Mouse (Mus musculus): ENCODE results near the gene Pcdh9. TPM values are rescaled to one million over a fixed set of nuclear protein-coding genes. Genes with fewer than 3 reads are reported as not detected.

The Pcdh9 gene
- total RNA-seq, 2 experiments from 2014 or later, result not detected

DNA sequence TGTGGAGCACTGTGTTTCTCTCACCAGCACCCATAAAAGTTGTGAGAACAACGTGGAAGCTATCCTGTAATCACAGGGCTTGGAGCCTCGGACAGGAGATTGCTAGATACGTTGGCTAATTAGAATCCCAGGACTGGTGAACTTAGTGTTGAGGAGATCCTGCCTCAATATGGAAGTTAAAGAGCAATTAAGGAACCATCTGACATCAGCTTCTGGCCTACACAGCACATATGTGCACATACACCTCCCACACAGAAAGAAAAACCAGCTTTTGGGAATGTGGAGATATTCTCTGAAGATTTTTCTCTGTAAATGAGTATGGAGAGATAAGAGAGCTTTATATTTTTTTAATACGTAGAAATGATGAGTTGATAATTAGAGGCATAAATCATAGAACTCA lies 71.6 kb downstream of the Pcdh9 start:
- ATAC-seq (replicated peaks; ENCODE audit: low FRiP score, poor library complexity, severe bottlenecking), result no peak

DNA sequence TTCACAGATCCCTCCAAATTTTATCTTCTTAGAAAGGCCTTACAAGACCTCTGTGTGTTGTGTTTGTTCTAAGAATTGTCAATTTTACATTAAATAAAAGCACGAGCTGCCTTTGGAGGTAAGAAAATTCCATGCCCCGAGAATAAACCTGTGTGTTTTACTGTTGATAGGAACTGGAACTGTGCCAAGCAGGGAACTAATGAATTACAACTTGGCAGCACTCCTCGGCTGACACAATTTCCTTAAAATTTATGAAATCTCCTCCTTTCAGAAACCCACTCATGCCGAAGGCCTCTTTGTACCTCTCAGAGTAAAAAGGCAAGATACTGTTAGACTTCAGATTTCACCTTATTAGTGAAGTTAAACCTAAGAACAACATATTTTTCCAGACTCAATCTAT lies 72.9 kb downstream of the Pcdh9 start:
- no peak for ATAC-seq (replicated peaks; ENCODE audit: low FRiP score, poor library complexity, severe bottlenecking)

DNA sequence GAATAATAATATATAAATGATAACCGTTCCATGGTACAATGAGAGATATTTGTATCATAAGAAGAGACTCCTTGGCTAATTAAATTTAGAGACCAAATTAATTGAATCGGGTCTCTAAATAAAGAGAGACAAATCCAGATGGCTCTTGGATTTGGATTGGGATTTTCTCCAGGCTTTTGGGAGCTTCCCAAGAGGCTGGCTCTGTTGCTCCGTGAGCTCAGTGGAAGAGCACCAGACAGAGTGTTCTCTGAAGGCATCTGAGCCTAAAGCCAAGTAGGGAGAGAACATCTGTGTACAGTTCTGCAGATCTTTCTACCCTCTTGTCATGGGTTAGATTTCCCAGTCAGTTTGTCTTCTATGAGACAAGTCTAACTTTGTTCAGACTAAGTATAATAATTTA lies 95.9 kb downstream of the Pcdh9 start:
- no peak for ATAC-seq (replicated peaks; ENCODE audit: low FRiP score, poor library complexity, severe bottlenecking)

DNA sequence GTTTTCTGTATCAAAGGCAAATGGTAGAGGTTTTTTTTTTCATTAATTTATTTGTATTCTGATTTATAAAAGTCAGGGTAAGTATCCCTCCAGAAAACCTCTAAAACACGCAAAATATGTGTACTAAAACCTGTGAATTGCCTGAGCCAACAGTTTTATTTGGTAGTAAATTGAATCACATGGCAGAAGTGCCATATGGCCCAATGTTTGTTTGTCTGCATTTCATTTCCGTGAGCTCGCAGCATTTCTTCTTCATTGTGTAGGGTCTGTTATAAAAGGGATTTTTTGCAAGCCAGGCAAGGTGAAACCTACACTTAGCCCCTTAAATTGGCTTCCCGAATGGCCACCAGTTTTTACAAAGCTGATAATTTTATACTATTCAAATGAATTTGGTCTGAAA lies 104.2 kb downstream of the Pcdh9 start:
- no peak for ATAC-seq (replicated peaks; ENCODE audit: low FRiP score, poor library complexity, severe bottlenecking)

DNA sequence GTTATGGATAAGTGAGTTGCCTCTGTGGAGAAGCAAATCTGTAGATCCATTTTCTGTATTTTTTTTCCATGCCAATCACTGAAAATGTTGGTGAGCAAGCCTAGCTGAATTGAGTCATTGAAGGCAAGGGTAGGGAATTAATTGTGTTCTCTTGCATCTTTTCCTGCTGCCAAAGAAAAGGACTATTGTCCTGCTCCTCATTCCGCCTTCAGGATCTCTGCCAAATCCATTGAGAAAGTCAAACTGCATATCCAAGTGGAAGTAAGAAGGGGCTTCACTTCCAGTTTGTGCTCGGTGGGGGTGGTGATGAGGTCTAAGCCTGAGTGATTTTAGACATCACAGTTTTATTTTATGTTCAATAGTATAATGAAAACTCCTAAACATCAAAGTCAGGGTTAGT lies 105.4 kb downstream of the Pcdh9 start:
- no peak for ATAC-seq (replicated peaks; ENCODE audit: low FRiP score, poor library complexity, severe bottlenecking)

DNA sequence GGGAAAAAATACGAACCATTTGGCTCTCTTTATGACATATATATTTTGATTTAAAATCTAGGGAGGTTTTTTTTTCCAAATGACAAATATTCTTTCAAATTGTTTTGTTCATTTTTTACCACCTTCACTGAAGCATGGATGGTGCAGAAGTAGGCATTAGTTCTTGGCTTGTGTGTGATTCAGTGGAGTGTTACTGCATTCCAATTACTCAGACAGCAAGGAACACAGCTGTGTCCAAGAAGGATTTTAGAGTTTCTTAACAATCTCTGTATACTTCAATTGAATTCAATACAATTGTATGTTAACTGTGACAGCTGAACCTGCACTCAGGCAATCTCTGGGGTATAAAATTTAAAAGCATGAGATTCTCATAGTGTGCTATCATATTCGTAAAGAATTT lies 127.6 kb downstream of the Pcdh9 start:
- ATAC-seq (replicated peaks; ENCODE audit: low FRiP score, poor library complexity, severe bottlenecking), result no peak

DNA sequence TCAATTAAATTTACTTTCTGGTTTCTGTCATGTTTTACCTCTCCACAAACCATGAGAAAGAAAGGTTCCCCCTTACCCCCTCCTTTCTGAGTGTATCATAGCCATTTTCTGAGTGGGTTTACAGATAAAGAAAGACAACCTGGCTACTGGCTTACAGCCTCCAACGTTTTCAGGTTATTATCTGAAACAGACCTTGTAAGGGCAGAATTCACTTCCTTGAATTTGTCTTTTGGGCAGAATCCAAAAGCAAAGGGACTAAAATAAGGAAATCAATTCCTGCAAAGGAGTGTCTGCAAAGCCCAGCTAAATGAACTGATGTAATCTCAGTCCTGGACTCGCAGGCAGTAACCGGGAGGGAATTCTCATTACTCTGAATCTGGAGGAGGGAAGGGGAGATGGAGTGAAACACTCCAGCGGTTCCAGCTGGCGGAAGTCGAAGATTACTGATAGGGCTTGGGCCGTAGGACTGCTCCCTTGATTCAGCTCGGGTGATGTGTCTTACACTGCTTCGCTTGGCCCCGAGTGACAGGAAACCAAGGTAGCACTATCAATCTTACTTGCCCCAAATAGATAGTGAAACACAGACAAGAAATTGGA lies 156.3 kb downstream of the Pcdh9 start:
- ATAC-seq (replicated peaks; ENCODE audit: low FRiP score, poor library complexity, severe bottlenecking), result no peak

DNA sequence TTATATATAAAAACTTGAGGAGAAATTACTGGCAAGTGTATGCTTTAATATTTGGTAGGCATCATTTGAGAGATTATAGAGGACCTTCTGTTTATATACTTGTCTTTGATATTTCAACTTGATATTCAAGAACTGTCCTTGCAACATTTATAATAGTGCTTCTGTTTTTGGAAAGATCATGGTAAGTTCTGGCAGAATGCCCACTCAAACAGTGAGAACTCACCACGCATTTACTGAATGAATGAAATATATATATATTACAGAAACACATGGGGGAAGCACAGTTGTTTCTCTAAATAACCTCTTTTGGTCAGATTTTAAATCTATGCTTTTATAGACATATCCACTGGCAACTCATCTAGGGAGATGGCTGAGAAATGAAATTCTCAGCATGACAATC lies 164.7 kb downstream of the Pcdh9 start:
- ATAC-seq (replicated peaks; ENCODE audit: low FRiP score, poor library complexity, severe bottlenecking), result no peak

DNA sequence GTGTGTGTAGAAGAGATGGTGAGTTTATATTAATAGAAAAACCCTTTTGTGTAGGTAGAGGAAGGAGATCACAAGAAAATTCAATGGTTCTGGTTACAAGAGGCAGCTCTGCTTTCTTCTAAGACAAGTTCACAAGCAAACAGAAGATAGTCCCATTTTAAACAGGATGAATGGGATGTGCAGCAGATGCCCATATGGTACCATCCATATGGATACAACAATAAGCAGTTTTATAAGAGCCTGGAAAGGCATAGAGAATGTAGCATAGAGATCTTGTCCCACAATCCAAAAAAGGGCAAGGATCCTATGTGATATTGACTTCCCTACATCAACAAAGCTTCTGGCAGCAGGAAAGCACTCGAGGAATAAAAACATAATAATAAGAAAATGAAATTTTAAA lies 171.3 kb downstream of the Pcdh9 start:
- no peak for ATAC-seq (replicated peaks; ENCODE audit: low FRiP score, poor library complexity, severe bottlenecking)

DNA sequence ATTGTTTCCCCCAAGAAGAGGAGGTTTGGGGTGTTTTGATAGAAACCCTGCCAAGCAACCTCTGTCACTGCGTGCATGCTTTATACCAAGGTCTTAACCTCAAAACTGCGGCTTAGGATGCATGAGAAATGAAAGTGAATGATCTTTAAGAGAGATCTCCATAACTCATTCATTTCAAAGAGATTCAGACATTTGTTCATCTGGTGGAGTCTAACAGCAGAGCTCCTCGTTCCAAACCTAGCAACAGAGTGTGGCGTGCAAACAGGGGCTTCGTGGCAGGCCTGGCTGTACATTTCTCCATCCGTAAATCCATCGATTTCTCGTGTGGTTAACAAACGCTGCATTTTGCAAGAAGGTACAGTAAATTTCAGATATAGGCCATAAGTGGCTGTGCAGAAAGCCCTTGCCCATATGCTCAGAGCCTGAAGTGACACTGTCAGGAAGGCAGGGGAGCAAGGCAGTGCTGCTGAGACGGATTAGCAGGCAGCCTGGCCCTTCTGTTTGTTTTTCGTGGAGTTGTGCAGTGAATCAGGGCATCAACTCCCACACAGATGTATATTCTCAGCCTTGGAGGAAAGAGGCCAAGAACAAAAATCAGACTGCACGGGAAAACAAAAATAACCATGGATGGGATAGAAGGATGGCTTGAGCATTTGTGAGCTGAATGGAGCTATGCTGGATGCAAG lies 177.1 kb downstream of the Pcdh9 start:
- no peak for ATAC-seq (replicated peaks; ENCODE audit: low FRiP score, poor library complexity, severe bottlenecking)

DNA sequence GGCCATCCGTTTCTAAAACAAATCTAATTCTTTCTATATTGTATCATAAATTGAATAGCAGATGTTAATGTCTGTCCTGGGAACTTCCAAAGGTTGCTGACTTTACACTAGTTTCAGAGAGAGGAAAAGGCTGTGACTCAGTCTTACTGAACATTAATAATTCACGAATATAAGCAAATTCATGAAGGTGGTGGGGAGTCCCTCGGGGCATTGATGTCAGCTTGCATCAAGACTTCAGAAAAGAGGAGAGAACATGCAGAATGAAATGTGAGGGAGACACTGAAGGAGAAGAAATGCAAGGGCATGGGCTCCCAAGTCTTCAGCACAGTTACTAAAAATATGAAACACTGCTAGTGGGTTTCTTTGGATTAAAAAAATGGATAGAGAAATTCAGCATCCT lies 181.8 kb downstream of the Pcdh9 start:
- no peak for ATAC-seq (replicated peaks; ENCODE audit: low FRiP score, poor library complexity, severe bottlenecking)

DNA sequence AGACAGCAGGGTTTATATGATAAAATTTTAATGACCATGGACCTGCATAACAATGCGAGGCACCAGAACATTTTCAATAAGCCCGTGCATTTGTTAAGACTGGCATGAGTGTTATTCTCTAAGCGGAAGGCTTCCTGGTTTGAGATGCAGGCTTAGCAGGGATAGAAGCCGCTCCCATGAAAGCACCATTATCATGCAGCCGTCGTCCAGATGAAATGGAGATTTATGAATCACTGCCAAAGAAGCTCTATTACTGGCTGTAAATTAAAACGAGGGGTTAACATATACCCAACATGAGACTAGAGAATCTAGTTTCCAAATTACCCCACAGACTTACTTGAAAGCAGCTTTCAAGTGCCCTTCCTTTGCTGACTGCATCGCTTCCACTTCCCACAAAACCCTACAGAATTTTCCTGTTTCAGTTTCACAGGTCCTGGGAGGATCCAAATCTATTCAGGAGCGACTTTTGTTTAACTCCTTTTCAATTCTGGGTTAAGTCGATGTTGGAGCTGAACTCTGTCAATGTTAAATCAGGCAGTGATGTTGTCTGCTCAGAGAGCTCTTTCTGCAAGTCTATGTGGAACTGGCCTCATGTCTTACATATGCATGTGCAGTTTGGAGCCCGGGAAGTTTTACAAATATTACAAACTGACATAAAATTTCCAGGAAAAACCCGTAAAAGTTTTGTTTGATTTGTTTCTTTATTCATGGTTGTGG lies 188.9 kb downstream of the Pcdh9 start:
- no peak for ATAC-seq (replicated peaks; ENCODE audit: low FRiP score, poor library complexity, severe bottlenecking)

DNA sequence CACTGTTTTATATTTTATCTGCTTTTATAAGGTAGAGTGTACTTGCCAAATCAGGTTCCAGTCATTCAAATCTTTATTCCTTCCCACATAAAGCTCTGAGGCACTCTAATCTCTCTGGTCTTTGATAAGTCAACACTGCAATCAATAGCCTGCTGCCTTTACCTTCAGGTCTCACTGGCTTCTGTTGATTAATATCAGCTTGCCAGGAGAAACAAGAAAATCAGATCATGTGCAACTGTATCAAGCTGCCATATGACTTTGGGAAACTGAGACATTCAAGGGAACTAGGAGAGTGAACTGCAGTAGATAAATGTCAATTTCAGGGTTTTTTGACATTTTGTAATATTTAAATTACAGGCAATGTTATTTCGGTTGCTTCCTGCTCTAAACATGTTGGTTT lies 189.6 kb downstream of the Pcdh9 start:
- no peak for ATAC-seq (replicated peaks; ENCODE audit: low FRiP score, poor library complexity, severe bottlenecking)

DNA sequence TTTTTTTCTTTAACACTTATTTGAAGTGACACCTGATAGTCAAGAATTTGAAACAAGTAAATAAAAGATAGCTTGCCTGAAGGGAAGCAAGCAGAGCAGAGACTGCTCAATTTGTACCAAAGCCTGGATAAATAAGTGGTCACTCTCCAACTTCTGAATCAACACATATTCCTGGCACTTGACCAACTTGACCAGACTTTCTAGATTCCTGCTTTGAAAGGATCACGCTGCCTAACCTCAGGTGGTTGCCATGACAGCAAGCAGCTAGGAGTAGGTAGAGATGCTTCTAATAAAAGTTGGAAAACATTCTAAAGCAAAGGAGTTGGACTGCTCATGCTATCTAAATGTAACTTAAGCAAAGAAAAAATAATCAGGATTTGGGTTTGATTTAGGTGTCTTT lies 205.8 kb downstream of the Pcdh9 start:
- ATAC-seq (replicated peaks; ENCODE audit: low FRiP score, poor library complexity, severe bottlenecking), result no peak

DNA sequence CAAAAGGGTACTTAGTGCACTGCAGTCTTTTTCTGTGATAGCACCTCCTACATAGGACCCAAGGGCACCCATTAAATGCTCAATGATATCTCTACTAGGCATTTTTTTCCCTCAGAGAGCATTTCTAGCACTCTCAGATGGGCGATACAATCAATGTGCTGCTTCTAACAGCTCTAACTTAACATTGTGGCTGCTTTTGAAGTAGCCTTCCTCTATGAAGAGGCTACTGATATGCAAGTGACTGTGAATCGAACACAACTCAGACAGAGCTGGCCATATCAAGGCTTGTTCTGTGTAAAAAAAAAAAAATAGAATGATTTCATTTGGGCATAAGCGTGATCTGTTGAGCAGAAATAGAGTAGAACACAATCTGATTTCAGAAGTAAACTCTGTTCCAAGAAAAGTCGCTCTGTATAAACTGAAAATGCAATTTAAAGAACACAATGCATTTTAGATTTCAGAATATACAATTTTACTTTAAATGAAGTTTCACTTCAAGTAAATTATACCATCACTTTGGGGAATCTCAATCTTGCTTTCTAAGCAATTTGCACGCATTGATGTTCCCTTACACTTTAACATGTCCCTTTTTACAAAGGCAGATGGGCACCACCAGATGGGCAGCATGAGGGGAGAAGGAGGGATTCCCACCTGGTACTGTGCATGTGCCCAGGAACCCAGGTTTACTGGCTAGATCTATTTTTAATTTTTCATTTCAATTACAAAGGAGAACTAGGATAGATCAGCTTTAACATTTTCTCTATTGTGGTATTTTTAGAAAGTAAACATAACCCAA lies 215.0 kb downstream of the Pcdh9 start:
- no peak for ATAC-seq (replicated peaks; ENCODE audit: low FRiP score, poor library complexity, severe bottlenecking)

DNA sequence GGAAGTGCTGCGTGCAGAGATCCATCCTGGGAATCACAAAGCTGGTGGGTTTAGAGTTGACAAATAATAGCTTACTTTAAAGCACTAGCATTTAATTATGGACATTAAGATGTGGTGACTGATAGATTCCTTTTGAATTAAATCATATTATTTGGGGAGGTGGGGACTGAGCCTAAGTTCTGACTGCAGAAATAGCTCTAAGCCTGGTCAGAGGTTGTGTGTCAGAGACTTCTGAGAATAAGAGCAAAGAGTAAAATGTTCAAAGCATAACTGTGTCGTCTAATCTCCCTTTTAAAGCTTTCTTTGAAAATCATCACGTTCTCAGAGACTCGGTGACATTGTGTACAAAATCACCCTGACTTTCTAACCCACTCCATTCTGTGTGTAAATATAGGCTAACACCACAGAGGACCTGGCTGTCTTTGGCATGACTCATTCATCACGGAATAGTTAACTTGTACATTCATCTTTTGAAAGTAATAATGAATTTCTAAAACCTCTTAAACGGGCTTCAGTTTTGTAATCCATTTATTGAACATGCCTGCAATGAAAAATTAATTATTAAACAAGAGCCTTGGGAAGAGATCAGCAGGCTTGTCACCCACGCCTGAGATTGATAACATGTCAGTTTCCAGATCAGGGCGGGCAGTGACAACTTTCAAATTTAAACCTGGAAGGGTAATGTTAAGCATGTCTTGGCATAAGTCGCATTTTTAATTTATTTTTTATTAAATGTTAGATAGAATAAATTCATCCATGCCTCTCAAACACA lies 236.3 kb downstream of the Pcdh9 start:
- no peak for ATAC-seq (replicated peaks; ENCODE audit: low FRiP score, poor library complexity, severe bottlenecking)

DNA sequence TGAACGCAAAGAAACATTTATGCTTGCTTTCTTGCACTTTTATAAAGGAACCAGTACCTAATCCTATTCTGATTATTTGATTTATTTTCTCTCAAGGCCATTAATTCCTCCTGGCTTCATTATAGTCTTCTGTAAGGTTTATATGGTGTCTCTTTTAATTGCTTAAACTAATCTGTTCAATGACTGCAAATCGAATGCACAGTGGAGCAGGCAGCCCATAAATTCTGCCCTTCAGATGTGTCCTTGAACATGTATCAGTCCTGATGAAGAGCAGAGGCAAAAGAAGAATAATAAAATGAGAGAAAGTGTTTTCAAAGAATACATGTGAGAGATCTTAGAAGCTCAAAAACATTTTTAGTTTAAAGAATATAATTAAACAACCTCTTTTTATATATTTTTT lies 263.2 kb downstream of the Pcdh9 start:
- no peak for ATAC-seq (replicated peaks; ENCODE audit: low FRiP score, poor library complexity, severe bottlenecking)

DNA sequence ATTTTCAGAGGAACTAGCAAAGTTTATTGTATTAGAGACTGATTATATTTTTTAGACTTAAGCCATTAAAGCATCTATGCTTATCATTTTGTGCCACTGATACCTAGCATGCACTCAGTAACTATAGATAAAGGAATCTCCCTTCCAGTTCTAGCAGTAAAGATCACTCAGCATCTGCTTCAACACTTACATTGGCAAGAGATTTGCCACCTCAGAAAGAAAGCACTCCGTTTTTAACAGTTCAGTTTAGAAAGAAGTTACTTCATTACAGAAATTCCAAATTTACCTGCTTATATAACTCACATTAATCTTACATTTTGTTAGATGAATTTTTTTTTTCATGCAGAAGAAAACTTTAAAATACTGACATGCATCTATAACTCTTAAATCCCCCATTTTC lies 266.3 kb downstream of the Pcdh9 start:
- no peak for ATAC-seq (replicated peaks; ENCODE audit: low FRiP score, poor library complexity, severe bottlenecking)

DNA sequence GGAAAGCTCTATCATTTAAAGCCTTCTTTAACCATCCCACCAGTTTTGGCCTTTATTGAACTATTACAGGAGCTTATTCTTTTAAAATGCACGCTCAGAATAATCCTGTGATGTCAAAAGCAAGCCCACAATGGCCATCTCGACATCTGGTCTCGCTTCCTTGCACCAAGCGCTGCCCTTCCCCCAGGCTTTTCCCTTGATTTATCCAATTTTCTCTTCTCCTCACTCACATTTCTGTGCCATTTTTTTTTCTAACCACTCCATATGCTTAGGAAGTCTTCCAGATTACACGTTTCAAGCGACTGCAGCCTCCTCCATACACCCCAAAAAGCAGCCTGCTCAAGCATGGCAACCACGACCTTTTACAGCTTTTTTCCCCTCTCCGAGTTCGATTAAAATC lies 269.3 kb downstream of the Pcdh9 start:
- no peak for ATAC-seq (replicated peaks; ENCODE audit: low FRiP score, poor library complexity, severe bottlenecking)

DNA sequence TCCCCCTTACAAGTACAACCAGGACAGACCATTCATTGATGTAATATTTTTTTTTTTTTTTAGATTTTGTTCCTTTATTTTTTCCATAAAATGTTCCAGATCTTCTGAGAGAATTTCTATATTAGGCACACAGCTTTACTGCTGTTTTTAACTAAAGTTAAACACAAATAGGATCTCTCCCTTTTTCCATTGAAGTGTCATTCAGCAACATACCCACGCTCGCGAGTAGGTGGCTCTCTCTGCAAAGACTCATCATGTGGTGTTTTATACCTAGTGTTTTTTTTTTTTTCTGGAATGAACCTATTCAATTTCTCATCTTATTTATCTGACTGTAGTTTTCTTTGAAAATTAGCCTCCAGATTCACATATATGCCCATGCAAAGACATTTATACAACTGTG lies 282.9 kb downstream of the Pcdh9 start:
- ATAC-seq (replicated peaks; ENCODE audit: low FRiP score, poor library complexity, severe bottlenecking), result no peak

Data from erythroblast, adult 5-6 weeks (primary cell).